Mouse (Mus musculus): ENCODE measurements around the gene Gm20517.
"Not testable (repeated sequence)": the region's sequence is repeated elsewhere in the genome, so short reads cannot be mapped to it uniquely, and the experiment has no call there.

The Gm20517 gene

GRCm38 (mm10) chr17:47596839-47597164, 14.6 kb upstream of the Gm20517 start:
- DNase-seq (ENCODE audit: low spot score in 2 of 2) = no peak

- DNase-seq (ENCODE audit: low spot score in 2 of 2) = no peak
Measured at GRCm38 (mm10) chr17:47597261-47597660, 14.1 kb upstream of the Gm20517 start.

DNA sequence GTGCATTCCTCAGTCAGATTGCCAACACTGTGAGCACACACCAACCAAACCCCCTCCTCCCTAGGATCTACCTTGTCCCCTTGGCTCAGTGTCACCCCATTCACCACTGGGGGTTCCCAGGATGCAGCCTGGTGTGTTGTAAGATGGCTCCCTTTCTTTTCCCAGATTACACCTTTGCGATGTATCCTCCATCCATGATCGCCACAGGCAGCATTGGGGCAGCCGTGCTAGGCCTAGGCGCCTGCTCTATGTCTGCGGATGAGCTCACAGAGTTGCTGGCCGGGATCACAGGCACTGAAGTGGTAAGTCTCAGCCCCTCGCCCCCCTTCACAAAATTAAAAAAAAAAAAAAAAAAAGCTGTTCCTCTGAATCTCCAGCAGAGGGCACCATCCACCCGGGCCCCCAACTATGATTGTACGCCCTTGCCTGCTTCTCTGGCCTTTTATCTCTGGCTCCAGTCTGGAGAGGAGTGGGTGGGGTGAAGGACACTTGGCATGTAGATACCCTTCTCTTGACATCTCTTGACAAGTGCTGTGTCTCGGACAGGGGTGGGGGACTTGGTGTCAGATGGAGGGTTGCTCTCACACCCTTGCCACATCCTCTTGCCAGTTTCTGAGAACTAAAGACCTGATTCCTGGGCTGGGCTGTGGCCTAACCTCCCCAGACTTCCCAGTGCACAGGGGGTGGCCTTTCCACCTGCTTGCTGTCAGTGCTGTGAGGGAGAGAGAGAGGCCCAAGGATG, 13.4 kb upstream of the Gm20517 start:
- no peak for DNase-seq (ENCODE audit: low spot score in 2 of 2)

GRCm38 (mm10) chr17:47598580-47599304, 12.6 kb upstream of the Gm20517 start:
- not testable (repeated sequence) for DNase-seq (ENCODE audit: low spot score in 2 of 2)

DNA sequence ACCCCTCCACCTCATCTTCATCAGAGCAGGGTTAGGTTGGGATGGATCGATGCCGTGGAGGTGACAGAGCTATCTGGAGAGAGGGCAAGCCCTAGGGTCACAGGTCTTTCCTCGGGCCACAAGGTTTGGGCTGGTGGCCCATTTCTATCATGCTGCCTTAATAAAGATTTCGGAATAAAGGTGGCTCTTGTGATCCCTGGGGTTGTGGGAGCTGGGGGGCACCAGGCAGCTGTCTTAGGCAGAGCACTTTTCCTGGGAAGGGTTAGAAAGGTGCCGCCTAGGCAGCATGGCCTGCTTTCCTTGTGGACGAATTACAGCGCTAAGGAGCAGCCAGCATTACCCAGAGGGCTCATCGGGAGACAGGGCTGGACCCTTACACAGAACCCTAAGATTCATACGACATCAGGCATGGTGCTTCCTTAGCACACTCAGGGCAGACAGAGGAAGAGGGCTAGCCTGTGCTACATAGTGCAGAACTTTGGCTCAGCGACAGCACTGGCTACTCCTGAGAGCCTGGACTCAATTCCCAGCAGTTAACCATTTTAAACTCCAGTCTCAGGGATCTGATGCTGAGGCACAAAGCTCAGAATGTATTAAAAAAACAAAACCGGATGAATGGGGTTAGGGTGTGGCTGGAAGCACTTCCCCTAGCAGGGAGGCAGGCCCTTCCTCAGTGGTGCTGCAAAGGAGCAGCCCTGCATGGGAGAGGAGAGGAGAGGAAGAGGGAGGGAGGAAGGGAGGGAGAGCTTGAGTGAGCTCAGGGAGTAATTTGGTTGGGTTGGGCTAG, 11.7 kb upstream of the Gm20517 start:
- no peak for DNase-seq (ENCODE audit: low spot score in 2 of 2)

DNA sequence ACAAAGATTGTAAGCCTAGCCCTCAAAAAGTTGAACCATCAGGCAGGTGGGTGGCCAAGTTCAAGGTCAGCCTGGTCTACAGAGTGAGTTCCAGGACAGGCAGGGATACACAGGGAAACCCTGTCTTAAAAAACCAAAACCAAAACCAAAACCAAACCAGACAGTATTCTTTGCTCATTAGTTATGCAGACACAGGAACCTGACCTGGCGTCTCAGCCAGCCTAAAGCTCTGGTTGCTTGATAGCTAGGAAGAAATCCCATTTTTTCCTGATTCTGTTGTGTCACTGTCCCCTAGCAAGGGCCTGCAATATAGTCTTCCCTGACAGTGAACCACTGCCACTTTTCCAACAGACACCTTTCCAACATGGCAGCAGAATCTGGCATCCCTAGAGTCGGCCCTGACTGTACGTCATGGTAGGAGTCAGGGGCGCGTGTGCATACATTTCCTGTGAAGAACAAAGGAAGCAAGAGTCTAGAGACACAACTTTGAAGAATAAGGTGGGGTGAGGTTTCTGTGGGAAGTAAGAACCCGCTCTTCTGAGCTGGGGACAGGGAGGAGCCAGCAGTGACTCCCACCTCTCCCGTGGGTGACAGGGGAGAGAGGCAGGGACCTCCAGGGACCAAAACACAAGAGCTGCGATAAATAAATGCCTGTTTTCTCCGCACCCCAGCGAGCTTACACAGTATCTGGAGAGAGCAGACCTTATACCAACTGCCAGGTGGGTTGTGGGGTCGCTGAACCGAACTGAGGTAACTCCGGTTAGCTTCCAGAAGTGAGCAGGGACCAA, 10.6 kb upstream of the Gm20517 start:
- no peak for DNase-seq (ENCODE audit: low spot score in 2 of 2)

GRCm38 (mm10) chr17:47601389-47601755, 10.0 kb upstream of the Gm20517 start:
- no peak for DNase-seq (ENCODE audit: low spot score in 2 of 2)

DNA sequence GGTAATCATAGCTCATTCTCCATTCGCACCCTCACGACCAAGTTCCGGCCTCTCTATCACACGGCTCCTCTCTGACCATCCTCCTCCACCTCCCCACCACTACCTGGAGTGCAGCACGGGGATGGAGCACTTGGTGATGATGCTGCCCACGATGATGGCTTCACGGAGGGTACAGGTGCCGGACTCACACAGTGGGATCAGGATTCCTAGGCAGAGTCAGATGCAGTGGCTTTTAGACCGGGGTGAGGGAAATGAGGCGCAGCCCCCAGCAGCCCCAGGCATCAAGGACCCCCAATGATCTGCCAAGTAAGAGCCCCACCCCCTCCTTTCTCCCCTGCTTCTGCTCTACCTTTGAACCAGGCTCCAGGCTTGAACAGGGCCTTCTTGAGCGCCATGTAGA, 9.1 kb upstream of the Gm20517 start:
- DNase-seq (ENCODE audit: low spot score in 2 of 2) = no peak

DNA sequence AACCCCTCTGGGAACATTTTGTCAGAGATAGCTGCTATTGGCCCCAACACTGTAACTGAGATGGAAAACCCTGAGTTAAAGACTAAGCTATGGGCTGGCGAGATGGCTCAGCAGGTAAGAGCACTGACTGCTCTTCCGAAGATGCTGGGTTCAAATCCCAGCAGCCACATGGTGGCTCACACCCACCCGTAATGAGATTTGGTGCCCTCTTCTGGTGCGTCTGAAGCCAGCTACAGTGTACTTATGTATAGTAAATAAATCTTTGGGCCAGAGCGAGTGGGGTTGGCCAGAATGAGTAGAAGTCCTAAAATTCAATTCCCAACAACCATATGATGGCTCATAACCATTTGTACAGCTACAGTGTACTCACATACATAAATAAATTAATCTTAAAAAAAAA, 5.2 kb upstream of the Gm20517 start:
- no peak for DNase-seq (ENCODE audit: low spot score in 2 of 2)

GRCm38 (mm10) chr17:47609182-47609581, 2.2 kb upstream of the Gm20517 start:
- DNase-seq (ENCODE audit: low spot score in 2 of 2) = no peak

GRCm38 (mm10) chr17:47611661-47611982, 233 bp downstream of the Gm20517 start:
- DNase-seq (ENCODE audit: low spot score in 2 of 2) = no peak

DNA sequence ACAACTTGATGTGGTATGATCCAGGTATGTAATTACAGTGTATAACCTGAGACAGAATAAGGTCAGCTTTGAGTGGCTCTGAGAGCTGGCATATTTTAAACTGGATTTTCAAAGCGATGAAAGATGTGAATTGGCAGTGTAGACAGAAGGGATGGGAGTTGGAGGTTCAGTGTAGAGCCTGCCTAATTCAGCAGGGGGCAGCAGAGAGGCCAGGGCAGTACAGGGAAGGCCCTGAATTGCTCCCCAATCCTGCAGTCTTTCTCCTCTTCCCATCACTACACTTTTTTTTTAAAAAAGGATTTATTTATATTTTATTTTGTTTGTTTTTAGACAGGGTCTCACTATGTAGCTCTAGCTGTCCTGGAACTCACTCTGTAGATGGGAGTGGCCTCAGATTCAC, 2.6 kb downstream of the Gm20517 start:
- DNase-seq (ENCODE audit: low spot score in 2 of 2) = no peak

DNA sequence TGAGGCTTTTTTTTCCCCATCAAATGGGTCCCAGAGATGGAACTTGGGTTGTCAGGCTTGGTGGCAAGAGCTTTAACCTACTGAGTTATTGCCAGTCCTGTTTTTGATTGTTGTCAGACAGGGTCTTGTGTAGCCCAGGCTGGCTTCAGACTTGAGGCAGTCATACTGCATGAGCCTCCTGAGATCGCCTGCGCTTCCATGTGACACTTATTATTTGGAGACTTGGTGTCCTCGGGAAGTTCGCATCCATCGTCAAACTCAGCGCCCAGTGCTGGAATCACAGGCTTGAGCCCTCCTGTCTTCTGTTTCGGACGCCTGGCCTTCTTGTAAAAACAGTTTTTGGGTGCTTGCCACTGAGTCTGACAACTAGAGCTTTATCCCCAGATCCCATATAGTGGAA, 4.7 kb downstream of the Gm20517 start:
- no peak for DNase-seq (ENCODE audit: low spot score in 2 of 2)

- DNase-seq (ENCODE audit: low spot score in 2 of 2) = no peak
Measured at GRCm38 (mm10) chr17:47616652-47617051, 5.3 kb downstream of the Gm20517 start.

DNA sequence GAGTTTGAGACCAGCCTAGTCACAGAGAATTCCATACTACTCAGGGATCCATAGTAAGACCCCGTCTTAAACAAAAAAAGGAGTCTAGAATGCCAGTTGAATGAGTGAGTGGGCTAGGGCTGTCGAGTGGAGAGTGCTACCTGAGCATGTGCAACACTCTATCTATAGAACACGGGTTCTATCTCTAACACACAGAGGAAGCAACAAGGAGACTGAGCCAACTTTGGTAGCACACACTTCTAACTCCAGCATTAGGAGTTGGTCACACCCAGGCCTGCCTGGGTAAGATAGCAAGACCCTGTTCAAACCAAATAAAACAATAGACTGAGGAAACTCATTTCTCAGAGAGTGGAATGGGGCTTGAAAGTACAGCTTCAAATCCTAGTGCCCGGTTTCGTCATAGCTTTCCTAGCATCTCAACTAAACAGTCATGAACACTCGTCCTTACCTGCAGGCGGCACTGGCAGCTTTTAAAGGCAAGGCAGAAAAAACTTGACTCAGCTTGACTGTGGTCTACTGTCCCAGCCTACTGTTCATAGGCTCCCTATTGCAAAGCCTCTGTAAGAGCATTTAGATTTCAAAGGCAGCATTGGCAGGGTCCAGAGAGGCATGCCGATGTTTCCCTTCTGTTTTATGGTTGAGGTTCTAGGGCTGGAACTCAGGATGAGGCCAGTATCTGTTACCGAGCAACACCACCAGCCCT, 6.4 kb downstream of the Gm20517 start:
- DNase-seq (ENCODE audit: low spot score in 2 of 2) = no peak

- DNase-seq (ENCODE audit: low spot score in 2 of 2) = no peak
Measured at GRCm38 (mm10) chr17:47618556-47619311, 7.3 kb downstream of the Gm20517 start.

DNA sequence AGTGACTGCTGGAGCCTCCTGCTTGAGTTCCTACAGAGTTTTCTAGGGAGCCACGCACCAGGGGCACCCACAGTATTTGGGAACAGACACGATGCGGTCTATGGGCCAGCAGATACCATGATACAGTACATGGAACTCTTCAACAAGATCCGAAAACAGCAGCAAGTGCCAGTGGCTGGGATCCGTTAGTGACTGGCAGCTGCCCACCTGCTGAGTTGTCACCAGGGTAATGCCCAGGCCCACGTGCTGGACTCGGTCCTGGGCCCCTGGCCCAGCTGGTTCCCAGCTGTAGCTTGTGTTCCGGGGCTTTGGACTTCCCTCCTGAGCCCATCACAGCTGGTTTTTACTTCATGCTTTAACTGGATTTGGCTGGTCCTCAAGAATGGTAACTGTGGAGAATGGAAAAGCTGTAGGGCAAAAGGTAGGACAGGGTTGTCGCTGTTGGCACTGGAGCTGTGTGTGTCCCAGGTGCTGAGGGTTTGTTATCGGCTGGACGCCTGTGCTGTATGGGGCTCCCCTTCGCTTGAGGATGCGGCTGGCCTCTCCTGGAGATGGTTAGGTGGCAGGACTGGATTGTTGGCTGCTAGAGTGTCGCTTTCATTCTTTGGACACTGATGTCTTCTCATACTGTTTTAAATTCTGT, 11.6 kb downstream of the Gm20517 start:
- DNase-seq (ENCODE audit: low spot score in 2 of 2) = no peak

GRCm38 (mm10) chr17:47624572-47624971, 13.2 kb downstream of the Gm20517 start:
- DNase-seq (ENCODE audit: low spot score in 2 of 2) = not testable (repeated sequence)

- no peak for DNase-seq (ENCODE audit: low spot score in 2 of 2)
Measured at GRCm38 (mm10) chr17:47625088-47625487, 13.7 kb downstream of the Gm20517 start.

DNA sequence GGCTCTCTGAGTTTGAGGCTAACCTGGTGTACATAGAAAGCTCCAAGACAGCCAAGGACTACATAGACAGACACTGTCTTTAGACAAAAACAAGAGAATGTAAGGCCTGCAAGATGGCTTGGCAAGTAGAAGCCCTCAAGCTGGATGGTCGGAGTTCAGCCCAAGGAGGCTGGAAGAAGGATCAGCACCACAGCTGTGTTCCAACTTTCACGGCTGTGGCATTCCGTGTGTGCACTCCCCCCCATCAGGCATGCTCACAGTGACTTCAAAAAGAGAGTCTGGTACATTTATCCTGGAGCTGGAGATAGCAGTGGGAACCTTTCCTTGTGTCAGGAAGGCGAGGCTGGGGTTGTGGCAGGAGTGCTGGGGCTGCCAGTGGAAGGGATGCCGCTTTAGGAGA, 14.6 kb downstream of the Gm20517 start:
- DNase-seq (ENCODE audit: low spot score in 2 of 2) = no peak
